Mouse (Mus musculus): ENCODE data around the gene Kcnk1. TPM values are rescaled to one million over a fixed set of nuclear protein-coding genes. Genes with fewer than 3 reads are reported as not detected.
A peak's percentile ranks its signal among the peaks of the same experiment; 100 is the strongest.

The Kcnk1 gene
- total RNA-seq, 2 experiments from 2014 or later, result 25.1 to 26.1 TPM

DNA sequence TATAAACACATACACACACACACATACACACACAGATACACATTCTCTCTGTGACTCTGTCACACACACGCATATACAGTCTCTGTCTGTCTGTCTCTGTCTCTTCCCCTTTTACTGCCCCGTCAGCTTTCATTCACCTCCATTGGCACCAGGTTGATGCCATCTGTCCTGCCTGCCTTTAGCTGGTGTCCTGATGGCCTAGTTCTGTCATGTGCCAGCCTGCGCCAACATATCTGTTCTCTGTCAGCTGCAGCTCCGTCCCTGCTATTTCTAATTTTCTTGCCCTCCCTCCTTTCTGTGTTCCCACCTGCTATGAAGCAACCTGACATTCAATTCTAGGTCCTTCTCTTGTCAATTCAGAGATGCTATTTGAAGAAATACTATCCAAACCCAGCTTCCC lies 40.1 kb downstream of the Kcnk1 start:
- intact Hi-C loops (cut with DNase I), result no loop called here
- DNase-seq, result peak; percentile 80

DNA sequence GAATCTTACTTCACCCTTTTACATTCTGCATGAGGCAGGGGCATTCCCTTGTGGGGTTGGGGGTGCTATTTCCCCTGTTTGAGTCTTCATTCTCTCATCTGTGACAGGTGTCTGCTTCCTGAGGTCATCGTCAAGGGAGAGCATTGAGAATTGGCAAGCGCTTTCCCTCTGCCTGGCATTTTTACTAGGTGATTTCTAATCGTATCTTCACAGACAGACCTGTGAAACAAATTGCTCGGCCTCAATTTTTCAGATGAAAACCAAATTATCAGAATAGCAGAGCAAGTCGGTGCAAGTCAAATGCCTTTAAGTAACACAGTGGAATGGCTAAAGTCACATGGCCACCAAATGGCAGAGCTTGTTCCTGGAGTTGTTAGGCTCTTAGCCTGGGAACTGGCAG lies 41.4 kb downstream of the Kcnk1 start:
- intact Hi-C loops (cut with DNase I), result no loop called here
- no peak for DNase-seq

DNA sequence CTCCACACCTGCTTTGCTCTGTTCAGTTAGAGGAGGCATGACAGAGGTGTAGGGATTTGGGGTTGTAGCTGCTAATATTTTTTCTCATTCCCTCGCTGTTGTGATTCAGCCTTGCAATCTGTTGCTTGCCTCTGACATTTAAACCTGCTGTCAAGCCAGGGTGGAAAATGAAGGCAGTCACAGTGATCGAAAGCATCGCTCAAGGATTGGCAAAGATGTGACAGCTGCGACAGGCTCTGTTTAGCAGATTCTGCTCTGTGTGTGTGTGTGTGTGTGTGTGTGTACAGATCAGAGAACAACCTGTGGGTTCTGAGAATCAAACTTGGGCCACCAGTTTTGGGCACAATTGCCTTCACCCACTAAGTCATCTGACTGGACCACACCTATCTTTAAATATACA lies 50.8 kb downstream of the Kcnk1 start:
- intact Hi-C loops (cut with DNase I), result no loop called here
- no peak for DNase-seq

DNA sequence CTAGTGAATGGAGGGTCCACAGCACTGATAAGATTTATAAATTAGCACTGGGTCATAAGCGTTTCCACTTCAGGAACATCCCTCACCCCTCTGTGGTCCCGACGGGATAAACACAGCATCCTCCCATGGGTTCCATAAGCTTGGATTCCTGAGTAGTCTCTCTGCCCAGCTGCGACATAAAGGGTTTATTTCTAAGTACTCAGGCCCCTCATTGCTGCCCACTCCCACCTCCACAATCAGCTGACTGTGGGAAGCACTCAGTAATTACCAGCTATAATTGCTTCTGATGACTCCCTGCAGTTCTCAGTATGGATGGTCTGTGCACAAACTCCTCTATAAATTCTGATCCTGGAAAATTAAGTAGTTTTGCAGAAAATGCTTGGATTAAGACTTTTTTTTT lies 58.9 kb downstream of the Kcnk1 start:
- intact Hi-C loops (cut with DNase I), result no loop called here
- no peak for DNase-seq

DNA sequence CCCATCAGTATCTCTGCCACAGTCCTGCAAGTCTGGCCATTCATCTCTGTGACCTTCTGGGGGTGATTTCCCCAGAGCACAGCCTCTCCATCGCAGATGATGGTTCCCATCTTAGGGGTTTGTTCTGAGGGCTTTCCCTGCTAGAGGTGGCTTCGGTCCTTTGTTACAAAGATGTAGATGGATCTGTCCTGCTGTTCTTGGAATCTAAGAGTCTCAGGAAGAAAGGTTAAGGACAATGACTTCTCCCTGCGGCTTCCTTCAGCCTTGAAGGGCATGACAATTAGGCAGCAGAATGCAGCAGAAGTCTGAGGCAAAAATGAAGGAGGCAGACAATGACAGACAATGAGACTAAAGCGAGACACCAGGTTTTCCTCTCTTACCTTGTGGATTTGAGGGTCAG lies 63.9 kb downstream of the Kcnk1 start:
- no peak for DNase-seq
- intact Hi-C loops (cut with DNase I), result no loop called here

DNA sequence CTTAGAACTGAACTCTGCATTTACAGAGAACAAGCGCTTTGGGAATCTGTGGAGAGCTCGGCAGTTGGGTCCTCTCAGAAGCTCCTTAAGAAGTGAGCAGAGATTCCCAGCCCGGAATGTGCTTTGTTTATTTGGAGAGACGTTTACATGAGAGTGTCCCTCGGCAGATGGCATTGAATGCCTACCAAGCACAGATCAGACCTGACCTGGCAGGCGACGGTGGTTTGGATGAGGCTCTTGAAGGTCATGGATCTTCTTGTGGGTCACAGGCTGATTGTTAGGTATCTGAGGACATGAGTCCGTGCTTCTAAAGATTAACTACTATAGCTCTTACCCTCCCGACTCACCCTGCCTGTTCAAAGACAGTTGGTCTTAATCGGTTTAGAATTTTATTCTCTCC lies 67.9 kb downstream of the Kcnk1 start:
- DNase-seq, result no peak
- intact Hi-C loops (cut with DNase I), result no loop called here

DNA sequence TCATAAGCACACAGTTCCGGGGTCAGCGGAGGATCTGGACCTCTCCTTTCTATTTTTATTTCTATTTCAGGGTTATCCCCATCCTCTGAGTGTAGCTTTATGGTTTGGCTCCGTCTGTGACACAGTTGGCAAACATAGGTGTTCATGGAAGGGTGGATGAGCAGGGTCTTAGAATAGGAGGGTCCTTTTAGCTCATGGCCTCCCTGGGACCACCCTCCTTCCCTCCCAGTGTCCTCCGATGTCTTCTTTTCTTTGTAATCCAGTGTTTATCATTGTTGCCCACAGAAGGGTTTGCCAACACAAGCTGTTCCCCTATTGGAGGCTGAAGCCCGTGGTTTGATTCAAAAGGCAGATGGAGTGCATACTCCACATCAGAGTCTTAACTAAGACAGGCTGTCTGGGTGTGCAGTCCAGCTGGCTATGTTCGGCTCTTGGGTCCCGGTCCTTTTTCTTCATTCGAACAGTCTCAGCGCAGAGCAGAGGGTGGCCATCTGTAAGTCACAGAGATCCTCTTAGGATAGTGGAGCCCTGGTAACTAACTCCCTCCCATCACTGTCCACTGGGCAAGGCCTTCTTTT lies 69.0 kb downstream of the Kcnk1 start:
- peak; percentile 67 for DNase-seq

DNA sequence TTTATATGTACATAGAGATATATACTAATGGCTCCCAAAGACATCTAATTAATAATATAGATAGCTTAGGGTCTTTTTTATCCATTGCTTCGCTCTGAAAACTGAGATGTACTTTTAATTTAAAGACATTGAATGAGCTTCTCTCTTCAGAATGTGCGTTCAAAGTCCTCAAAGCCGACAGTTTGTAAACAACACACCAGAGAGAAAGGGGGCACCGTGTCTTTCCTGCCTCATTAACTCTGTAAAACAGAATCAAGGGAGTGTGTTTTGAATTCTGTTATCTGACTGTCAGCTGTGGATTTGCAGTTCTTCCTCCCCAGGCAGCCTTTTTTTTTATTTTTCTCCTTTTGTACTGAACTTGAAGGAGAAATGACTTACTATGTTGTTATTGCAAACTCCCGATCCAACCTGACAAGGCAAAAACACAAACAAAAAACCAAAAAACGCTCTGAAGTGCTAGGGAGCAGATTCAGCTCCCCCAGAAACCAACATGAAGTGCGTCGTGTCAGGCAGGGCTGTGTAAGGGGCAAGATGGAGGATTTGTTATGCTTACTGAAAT lies 69.7 kb downstream of the Kcnk1 start:
- DNase-seq, result no peak
- intact Hi-C loops (cut with DNase I), result no loop called here

More for the DNA sequence above, 69.0 kb downstream of the Kcnk1 start:
- intact Hi-C loops (cut with DNase I), result no loop called here

DNA sequence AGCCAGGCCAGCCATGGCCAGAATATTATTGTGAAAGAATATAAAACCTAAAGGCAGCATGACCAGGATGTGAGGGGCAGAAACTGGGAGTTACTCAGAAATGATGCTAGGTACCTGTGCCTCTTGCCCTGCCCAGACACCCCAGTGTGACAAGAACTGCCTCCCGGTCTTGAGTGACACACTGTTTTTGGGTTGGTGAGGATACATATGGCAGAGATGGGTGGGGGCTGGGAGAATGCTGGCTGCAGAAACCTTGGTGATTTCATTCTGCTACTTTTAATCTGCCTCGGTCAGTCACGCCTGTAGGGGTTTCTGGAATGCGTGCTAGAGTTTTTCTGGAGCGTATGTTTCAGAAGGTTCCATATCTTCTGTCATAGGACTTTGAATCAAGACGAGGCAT lies 72.3 kb downstream of the Kcnk1 start:
- DNase-seq, result peak; percentile 13
- intact Hi-C loops (cut with DNase I), result no loop called here

DNA sequence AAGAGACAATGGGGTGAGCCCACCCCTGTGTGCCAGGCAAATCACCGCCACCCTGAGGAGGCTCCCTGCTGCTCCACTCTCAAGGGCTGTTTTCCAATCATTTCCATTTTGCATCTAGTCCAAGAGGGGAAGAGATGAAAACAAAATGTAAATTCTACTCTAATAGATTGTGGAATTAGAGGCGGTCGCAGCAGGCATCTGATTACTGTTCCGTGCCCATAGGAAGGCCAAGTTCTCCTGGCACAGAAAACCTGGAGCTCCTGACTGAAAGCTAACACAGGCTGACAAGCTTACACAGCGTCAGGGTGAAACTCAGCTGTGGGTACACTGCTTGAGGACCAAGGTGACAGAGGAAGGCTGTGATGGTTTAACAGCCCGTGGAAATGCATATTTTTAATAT lies 73.2 kb downstream of the Kcnk1 start:
- DNase-seq, result peak; percentile 54
- intact Hi-C loops (cut with DNase I), result no loop called here

DNA sequence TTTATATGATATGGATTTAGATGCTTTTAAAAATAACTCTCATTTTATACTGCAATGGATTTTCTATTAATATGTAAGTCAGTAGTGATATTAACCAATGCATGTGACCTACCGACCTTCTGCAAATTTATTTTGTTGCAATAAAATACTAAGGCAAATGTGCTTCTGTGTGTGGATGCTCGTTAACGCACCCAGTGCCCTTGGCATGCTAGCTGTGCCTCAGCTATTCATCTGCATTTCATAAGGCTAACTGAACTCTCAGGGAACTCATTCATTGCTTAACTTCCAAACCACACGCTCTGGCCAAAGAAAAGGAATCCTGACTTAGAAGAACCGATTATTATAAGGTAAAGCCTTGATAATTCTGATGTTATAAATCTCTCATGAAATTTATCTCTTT lies 77.7 kb downstream of the Kcnk1 start:
- no peak for DNase-seq
- intact Hi-C loops (cut with DNase I), result no loop called here

DNA sequence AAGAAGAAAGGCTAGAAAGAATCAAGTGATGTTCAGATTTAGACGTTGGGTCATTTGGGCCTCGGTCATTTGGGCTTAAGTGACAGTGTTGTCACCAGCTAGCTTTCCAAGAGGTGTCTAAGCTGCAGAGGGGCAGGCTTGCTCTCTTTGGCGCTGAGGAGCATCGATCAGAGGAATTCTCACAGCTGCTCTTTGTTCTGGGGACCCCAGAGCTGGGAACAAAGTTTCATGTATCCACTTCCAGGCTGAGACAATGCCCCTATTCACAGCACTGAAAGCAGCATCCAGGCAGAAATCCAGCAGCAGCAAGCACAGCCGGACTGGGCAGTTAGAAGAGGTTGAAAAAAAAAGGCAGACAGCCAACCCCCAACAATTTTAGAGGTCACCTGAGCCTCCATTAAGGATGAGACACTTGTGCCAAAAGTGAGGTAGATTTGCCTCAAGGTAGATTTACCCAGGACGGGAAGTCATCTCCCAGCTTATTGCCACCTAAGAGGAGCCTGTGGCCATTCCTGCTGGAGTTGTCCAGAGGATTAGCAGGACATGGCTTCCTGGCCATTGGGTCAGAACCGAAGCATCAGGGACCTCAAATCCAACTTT lies 78.3 kb downstream of the Kcnk1 start:
- peak; percentile 43 for DNase-seq
- intact Hi-C loops (cut with DNase I), result no loop called here

DNA sequence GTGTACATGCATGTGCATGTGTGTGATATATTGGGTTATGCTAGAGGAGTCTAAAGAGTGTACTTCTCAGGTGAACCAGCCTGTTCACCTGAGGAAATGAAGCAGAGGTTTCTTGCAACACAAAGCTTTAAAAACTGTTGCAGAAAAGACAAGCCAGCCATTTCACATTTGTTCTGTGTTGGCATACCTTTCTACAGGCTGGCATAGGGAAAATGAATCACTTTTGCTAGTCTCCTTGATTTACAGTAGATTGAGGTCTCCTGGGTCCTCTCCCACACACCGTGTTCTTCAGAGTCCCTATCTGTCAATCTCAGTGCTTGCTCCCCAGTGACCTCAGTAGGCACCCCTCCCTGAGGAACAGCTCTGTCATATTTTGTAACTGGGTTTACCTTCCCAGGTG lies 79.1 kb downstream of the Kcnk1 start:
- intact Hi-C loops (cut with DNase I), result no loop called here

DNA sequence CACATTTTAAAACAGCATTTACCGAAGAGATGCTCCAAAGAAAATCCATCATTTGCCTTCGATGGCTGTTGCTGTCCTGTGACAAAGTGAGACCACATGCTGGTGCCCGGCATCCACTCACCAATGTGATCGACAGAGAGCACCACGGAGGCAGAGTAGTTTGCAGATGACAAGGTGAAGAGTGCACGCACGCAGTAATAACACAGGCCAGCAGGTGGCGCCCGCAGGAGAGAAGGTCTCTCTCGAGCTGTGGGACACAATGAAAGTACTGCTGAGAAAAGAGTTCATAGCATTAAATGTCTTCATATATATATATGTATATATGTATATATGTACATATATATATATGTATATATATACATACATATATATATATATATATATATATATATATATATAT lies 80.4 kb downstream of the Kcnk1 start:
- intact Hi-C loops (cut with DNase I), result no loop called here
- DNase-seq, result peak; percentile 85

More for the DNA sequence above, 79.1 kb downstream of the Kcnk1 start:
- DNase-seq, result no peak

Other genes with a start within 250 kb of the Kcnk1 start
- gene Pcnx2, start 96.9 kb upstream of the Kcnk1 start, total RNA-seq (2021), result 10 to 100 TPM; 27.4 to 31.1 TPM
- 1 to 10 TPM; 3.6 to 3.8 TPM for gene Map3k21, start 84.7 kb upstream of the Kcnk1 start, total RNA-seq (2021)

Data from left cerebral cortex, postnatal 4 days (tissue).